Mouse (Mus musculus) small intestine, adult 2 months (tissue): Measurements from ENCODE around the gene Clcf1.

ENCODE experiments used
- CTCF ChIP-seq: fragments of 200-500 bp; IDR thresholded peaks from 2 replicates; pipeline ENCODE4 v1.5.1; 2012; ENCODE audit warnings: low read depth, mild to moderate bottlenecking, control low read depth, inconsistent platforms, low read length, moderate library complexity, mixed read lengths; ENCODE audit not compliant: insufficient replicate concordance, insufficient read length; ENCODE audit errors: extremely low read depth
- POLR2A ChIP-seq: fragments of 200-500 bp; IDR thresholded peaks from 2 replicates; pipeline ENCODE4 v1.6.1; 2012; ENCODE audit warnings: low read depth, mild to moderate bottlenecking, control low read depth, inconsistent platforms, low read length, moderate library complexity

- TF ChIP-seq POLR2A (peak; percentile 22; the same call in 1 of the 2 replicates), CTCF (peak; percentile 32; the same call in 1 of the 2 replicates)
These were observed 2.1 kb downstream of the Clcf1 start for GRCm38 (mm10) chr19:4216041-4216685.
